Mouse (Mus musculus) myocyte (in vitro differentiated cells): Measurements from ENCODE around the gene Gm17359. TPM values are rescaled to one million over a fixed set of nuclear protein-coding genes. Genes with fewer than 3 reads are reported as not detected.

Source experiments
- H3K27me3 ChIP-seq: one replicate; pipeline ENCODE4 v1.6.1; 2011; ENCODE audit not compliant: control insufficient read depth, insufficient read depth, insufficient read length
- H3K36me3 ChIP-seq: one replicate; pipeline ENCODE4 v1.6.1; 2011; ENCODE audit not compliant: control insufficient read depth, insufficient read depth
- H3K4me2 ChIP-seq: one replicate; pipeline ENCODE4 v1.6.1; 2011; ENCODE audit warnings: low read depth, control low read depth
- H3K4me3 ChIP-seq: one replicate; pipeline ENCODE4 v1.5.1; 2011; ENCODE audit warnings: mild to moderate bottlenecking, control low read depth, moderate library complexity
- H3K79me2 ChIP-seq: one replicate; pipeline ENCODE4 v1.6.1; 2011; ENCODE audit not compliant: control insufficient read depth, insufficient read depth
- H3ac ChIP-seq: one replicate; pipeline ENCODE4 v1.6.1; 2011; ENCODE audit not compliant: control insufficient read depth, insufficient read length
- CEBPB ChIP-seq: IDR thresholded peaks from 2 replicates; pipeline ENCODE4 v1.6.1; 2011; ENCODE audit warnings: mild to moderate bottlenecking, moderate library complexity; ENCODE audit not compliant: poor library complexity, insufficient read depth, severe bottlenecking
- E2F4 ChIP-seq: IDR thresholded peaks from one replicate; pipeline ENCODE4 v1.6.1; 2011; ENCODE audit warnings: mild to moderate bottlenecking, control low read depth, moderate library complexity; ENCODE audit not compliant: insufficient read depth
- MAX ChIP-seq: IDR thresholded peaks from one replicate; pipeline ENCODE4 v1.6.1; 2011; ENCODE audit warnings: low read depth, mild to moderate bottlenecking, control low read depth
- MYOD1 ChIP-seq, 3 experiments: IDR thresholded peaks; one replicate each; pipeline ENCODE4 v1.6.1; 2011; ENCODE audit warnings: control low read depth in 2 of 3, low read depth in 2 of 3, mild to moderate bottlenecking in 2 of 3, moderate library complexity in 1 of 3; ENCODE audit not compliant: insufficient read length in 2 of 3, control insufficient read depth in 1 of 3
- MYOG ChIP-seq, 3 experiments: IDR thresholded peaks; one replicate each; pipeline ENCODE4 v1.6.1; 2011; ENCODE audit warnings: control low read depth in 2 of 3, low read depth in 2 of 3, mild to moderate bottlenecking in 2 of 3; ENCODE audit not compliant: insufficient read length in 2 of 3, control insufficient read depth in 1 of 3, insufficient read depth in 1 of 3
- POLR2A ChIP-seq: IDR thresholded peaks from one replicate; pipeline ENCODE4 v1.6.1; 2011; ENCODE audit warnings: low read depth, mild to moderate bottlenecking, control low read depth, moderate library complexity; ENCODE audit not compliant: insufficient read length
- POLR2AphosphoS2 ChIP-seq: IDR thresholded peaks from one replicate; pipeline ENCODE4 v1.6.1; 2011; ENCODE audit warnings: low read depth, control low read depth; ENCODE audit not compliant: insufficient read length
- REST ChIP-seq: IDR thresholded peaks from one replicate; pipeline ENCODE4 v1.6.1; 2011; ENCODE audit warnings: mild to moderate bottlenecking, control low read depth, moderate library complexity; ENCODE audit not compliant: insufficient read depth, insufficient read length
- SRF ChIP-seq: IDR thresholded peaks from one replicate; pipeline ENCODE4 v1.6.1; 2011; ENCODE audit warnings: low read depth; ENCODE audit not compliant: control insufficient read depth, insufficient read length
- TCF12 ChIP-seq: IDR thresholded peaks from one replicate; pipeline ENCODE4 v1.6.1; 2011; ENCODE audit warnings: mild to moderate bottlenecking, control low read depth; ENCODE audit not compliant: poor library complexity, insufficient read depth, severe bottlenecking
- TCF3 ChIP-seq: IDR thresholded peaks from one replicate; pipeline ENCODE4 v1.6.1; 2011; ENCODE audit warnings: low read depth, control low read depth; ENCODE audit not compliant: insufficient read length
- USF1 ChIP-seq: IDR thresholded peaks from one replicate; pipeline ENCODE4 v1.6.1; 2011; ENCODE audit warnings: low read depth, mild to moderate bottlenecking, control low read depth, moderate library complexity
- polyA plus RNA-seq: library from polyadenylated mRNA; unstranded; fragments of >200 nt; fragmentation: generic; extraction: Trizol; gene quantifications from one replicate; pipeline ENCODE4 v1.2.1, GENCODE M21; 2012; ENCODE audit warnings: missing spikeins

The Gm17359 gene
- polyA plus RNA-seq, 1 experiment, result not detected

DNA sequence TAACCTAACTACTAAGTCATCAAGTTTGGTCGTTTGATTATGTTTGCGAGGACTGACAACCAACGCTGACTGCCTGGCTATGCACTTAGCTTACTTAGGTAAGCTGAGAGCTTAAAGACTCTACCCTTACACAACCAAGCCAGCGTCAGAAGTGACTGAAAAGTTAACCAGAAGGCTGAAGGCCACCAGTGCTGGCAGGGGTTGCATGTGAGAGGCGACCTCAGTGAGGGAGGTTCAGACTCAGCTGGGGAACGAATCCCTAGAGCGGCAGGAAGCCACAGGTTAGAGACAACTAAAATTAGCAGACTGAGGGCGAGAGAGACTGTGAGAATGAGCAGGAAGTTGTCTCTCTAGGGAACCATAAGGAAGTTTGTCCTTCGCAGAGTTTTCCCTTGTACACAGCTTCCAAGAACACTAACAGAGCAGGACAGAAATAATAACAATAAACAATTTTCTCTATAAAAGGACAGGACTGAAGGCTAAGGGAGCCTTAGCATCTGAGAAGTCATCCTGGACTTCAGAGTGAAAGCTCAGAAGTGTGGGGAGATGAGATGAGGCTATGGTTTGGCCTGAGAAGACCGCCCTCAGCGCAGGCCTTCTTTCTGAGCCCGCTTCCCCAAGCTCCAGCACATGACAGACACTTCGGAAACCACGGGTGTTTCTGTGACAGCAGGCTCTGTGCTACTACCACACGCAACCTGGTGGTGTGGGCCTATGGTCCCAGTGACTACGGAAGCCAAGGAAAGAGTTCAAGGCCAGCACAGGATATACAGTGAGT is 148.0 kb downstream of the Gm17359 start:
- Histone ChIP-seq H3K79me2 (no peaks in the 10 kb centered on the region), H3ac (no peak overlapping the region), H3K36me3 (peaks cover 26% of the 10 kb centered on the region), H3K4me3 (no peak overlapping the region), H3K27me3 (no peaks in the 10 kb centered on the region), H3K4me2 (no peak overlapping the region)
- TF ChIP-seq TCF12 (no peak), SRF (no peak), TCF3 (no peak), MAX (no peak), USF1 (no peak), REST (no peak), E2F4 (no peak), CEBPB (no peak), POLR2AphosphoS2 (no peak), POLR2A (no peak), MYOD1 (IDR thresholded peaks at IDR 0.05; ENCODE audit: control insufficient read depth in 1 of 3, insufficient read length in 2 of 3, low read depth in 2 of 3) (no peak), MYOG (IDR thresholded peaks at IDR 0.05; ENCODE audit: control insufficient read depth in 1 of 3, insufficient read depth in 1 of 3, insufficient read length in 2 of 3, low read depth in 2 of 3) (no peak)

GRCm38 (mm10) chr3:79488025-79488424 is 151.6 kb downstream of the Gm17359 start:
- Histone ChIP-seq H3K4me2 (no peak overlapping the region), H3ac (no peak overlapping the region), H3K79me2 (no peaks in the 10 kb centered on the region), H3K4me3 (no peak overlapping the region), H3K27me3 (no peaks in the 10 kb centered on the region), H3K36me3 (peaks cover 26% of the 10 kb centered on the region)
- TF ChIP-seq REST, result no peak
- TF ChIP-seq SRF, result no peak
- no peak for TF ChIP-seq MYOD1 (IDR thresholded peaks at IDR 0.05; ENCODE audit: control insufficient read depth in 1 of 3, insufficient read length in 2 of 3, low read depth in 2 of 3)
- TF ChIP-seq E2F4, result no peak
- TF ChIP-seq MYOG (IDR thresholded peaks at IDR 0.05; ENCODE audit: control insufficient read depth in 1 of 3, insufficient read depth in 1 of 3, insufficient read length in 2 of 3, low read depth in 2 of 3), result peak in 1 of 3 experiments; percentile 6
- no peak for TF ChIP-seq POLR2A
- TF ChIP-seq USF1, result no peak
- TF ChIP-seq TCF3, result no peak

DNA sequence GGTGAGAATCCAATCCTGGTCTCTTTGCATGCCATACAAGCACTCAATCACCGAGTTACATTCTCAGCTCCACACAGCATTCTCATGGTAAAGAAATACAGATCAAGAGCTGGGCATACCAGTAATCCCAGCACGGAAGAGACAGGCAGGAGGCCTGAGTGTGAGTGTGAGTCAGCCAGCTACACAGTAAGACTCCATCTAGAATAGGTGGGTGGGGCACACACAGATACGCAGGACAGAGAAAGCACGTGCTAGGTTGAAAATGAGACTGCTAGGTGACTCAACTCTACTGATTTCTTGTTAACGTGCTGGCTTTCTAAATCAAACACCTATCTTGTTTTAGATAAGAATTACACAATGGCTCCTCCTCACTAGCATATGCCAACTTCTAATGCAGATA is 153.6 kb downstream of the Gm17359 start:
- H3K27me3 ChIP-seq, result no peaks in the 10 kb centered on the region
- no peak overlapping the region for H3K4me2 ChIP-seq
- H3K4me3 ChIP-seq, result no peak overlapping the region
- H3K79me2 ChIP-seq, result no peaks in the 10 kb centered on the region
- H3ac ChIP-seq, result no peak overlapping the region
- TF ChIP-seq MAX (no peak), MYOD1 (IDR thresholded peaks at IDR 0.05; ENCODE audit: control insufficient read depth in 1 of 3, insufficient read length in 2 of 3, low read depth in 2 of 3) (no peak), TCF3 (no peak), TCF12 (no peak), SRF (no peak), MYOG (IDR thresholded peaks at IDR 0.05; ENCODE audit: control insufficient read depth in 1 of 3, insufficient read depth in 1 of 3, insufficient read length in 2 of 3, low read depth in 2 of 3) (no peak), POLR2AphosphoS2 (no peak), E2F4 (no peak), CEBPB (no peak), USF1 (no peak), REST (no peak), POLR2A (no peak)
- peaks cover 28% of the 10 kb centered on the region for H3K36me3 ChIP-seq

- Histone ChIP-seq H3K4me3 (no peak overlapping the region), H3K36me3 (peaks cover 20% of the 10 kb centered on the region)
Observed at GRCm38 (mm10) chr3:79491614-79492013, 155.2 kb downstream of the Gm17359 start.

More at GRCm38 (mm10) chr3:79491614-79492013, 155.2 kb downstream of the Gm17359 start:
- Histone ChIP-seq H3K79me2 (no peaks in the 10 kb centered on the region), H3ac (no peak overlapping the region), H3K27me3 (no peaks in the 10 kb centered on the region), H3K4me2 (no peak overlapping the region)
- no peak for TF ChIP-seq POLR2AphosphoS2
- TF ChIP-seq MYOD1 (IDR thresholded peaks at IDR 0.05; ENCODE audit: control insufficient read depth in 1 of 3, insufficient read length in 2 of 3, low read depth in 2 of 3), result no peak
- no peak for TF ChIP-seq USF1
- no peak for TF ChIP-seq POLR2A
- TF ChIP-seq TCF3, result no peak
- TF ChIP-seq MAX, result no peak
- no peak for TF ChIP-seq MYOG (IDR thresholded peaks at IDR 0.05; ENCODE audit: control insufficient read depth in 1 of 3, insufficient read depth in 1 of 3, insufficient read length in 2 of 3, low read depth in 2 of 3)
- no peak for TF ChIP-seq E2F4
- TF ChIP-seq CEBPB, result no peak
- no peak for TF ChIP-seq SRF
- TF ChIP-seq TCF12, result no peak
- TF ChIP-seq REST, result no peak
